Mouse (Mus musculus) hindbrain, postnatal 0 days (tissue): ENCODE measurements around the gene Gfpt2. TPM values are rescaled to one million over a fixed set of nuclear protein-coding genes. Genes with fewer than 3 reads are reported as not detected.

Experiments used
- ATAC-seq: fragments of 200-750 bp; cut with Nextera tagmentation; 2 replicates; pipeline ENCODE4 v1.8.0; 2017; ENCODE audit warnings: mild to moderate bottlenecking, moderate TSS enrichment, moderate library complexity
- DNase-seq: peaks from one replicate; pipeline ENCODE4 v3.0.0-alpha.2; 2015; ENCODE audit warnings: low spot score
- H3K27ac ChIP-seq: fragments of 300-500 bp; sonication (generic); 2 replicates; pipeline ENCODE4 v1.5.1; 2014; ENCODE audit warnings: mild to moderate bottlenecking
- H3K27me3 ChIP-seq: fragments of 300-500 bp; sonication (generic); 2 replicates; pipeline ENCODE4 v1.6.1; 2014; ENCODE audit warnings: low read length, mixed read lengths; ENCODE audit not compliant: insufficient read depth
- H3K36me3 ChIP-seq: fragments of 300-500 bp; sonication (generic); 2 replicates; pipeline ENCODE4 v1.6.1; 2014; ENCODE audit warnings: low read length, mixed read lengths; ENCODE audit not compliant: insufficient read depth
- H3K4me1 ChIP-seq: fragments of 300-500 bp; sonication (generic); 2 replicates; pipeline ENCODE4 v1.6.1; 2014; ENCODE audit warnings: antibody characterized with exemption, low read length, mixed read lengths; ENCODE audit not compliant: insufficient read depth
- H3K4me2 ChIP-seq: fragments of 300-500 bp; sonication (generic); 2 replicates; pipeline ENCODE4 v1.6.1; 2014; ENCODE audit warnings: low read depth, mild to moderate bottlenecking, low read length, moderate library complexity, mixed read lengths
- H3K4me3 ChIP-seq: fragments of 300-500 bp; sonication (generic); 2 replicates; pipeline ENCODE4 v1.5.1; 2014; ENCODE audit warnings: low read length
- H3K9ac ChIP-seq: fragments of 300-500 bp; sonication (generic); replicated peaks from 2 replicates; pipeline ENCODE4 v1.6.1; 2014; ENCODE audit warnings: mild to moderate bottlenecking, low read length, moderate library complexity, mixed read lengths
- H3K9me3 ChIP-seq: fragments of 300-500 bp; sonication (generic); 2 replicates; pipeline ENCODE4 v1.6.1; 2016; ENCODE audit warnings: low read length, mixed read lengths
- CTCF ChIP-seq: IDR thresholded peaks from 2 replicates; pipeline ENCODE4 v1.5.1; 2016; ENCODE audit warnings: antibody characterized with exemption, control low read depth, low read depth
- WGBS: fragments of 180-500 bp; shearing (Covaris S2); extraction: QIAGEN DNeasy Blood & Tissue Kit; methylation state at CpG from one replicate; pipeline ENCODE4 v1.1.7; 2014; 5-methylcytosine and 5-hydroxymethylcytosine counted together
- polyA plus RNA-seq: library from polyadenylated mRNA; unstranded; fragments of >200 nt; fragmentation: Nextera tagmentation; extraction: Ambion mirVana; gene quantifications from 2 replicates; pipeline ENCODE4 v1.2.1, GENCODE M21; 2015
- total RNA-seq: library from RNA; depleted of rRNA; stranded (reverse); fragments of >200 nt; gene quantifications from 2 replicates; pipeline ENCODE4 v1.2.3, GENCODE M21; 2014

Gfpt2 gene
- total and polyA plus RNA-seq, 2 experiments from 2014 or later: 2.5 to 5.0 TPM

DNA sequence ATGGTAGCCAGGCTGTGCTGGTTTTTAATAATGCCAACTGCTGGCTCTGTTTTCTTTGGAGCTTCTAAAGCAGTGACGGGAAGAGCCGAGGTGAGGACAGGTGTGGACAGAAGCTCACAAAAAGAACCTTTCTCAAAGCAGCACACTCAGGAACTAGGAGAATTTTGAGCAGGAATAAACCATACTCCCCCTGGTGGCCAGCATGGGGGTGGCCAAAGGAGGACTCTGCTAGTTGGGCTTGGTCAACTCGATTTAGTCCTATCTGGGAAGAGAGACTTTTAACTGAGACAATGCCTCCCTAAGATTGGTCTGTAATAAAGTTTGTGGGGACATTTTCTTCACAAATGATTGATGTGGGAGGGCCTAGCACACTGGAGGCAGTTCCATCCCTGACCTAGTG lies 51.0 kb downstream of the Gfpt2 start:
- TF ChIP-seq CTCF: peak; percentile 79
- DNase-seq: peak; percentile 72
- no peak overlapping the region for H3K9ac ChIP-seq
- H3K4me2 ChIP-seq: no peak overlapping the region; the same call in 1 of the 2 replicates
- H3K27ac ChIP-seq: no peak overlapping the region
- H3K27me3 ChIP-seq: no peaks in the 10 kb centered on the region
- no peak for ATAC-seq
- peaks cover 22% of the 10 kb centered on the region for H3K4me1 ChIP-seq
- WGBS: 53% methylated on average over 3 of the region's 3 CpGs
- no peaks in the 10 kb centered on the region for H3K9me3 ChIP-seq
- H3K36me3 ChIP-seq: no peaks in the 10 kb centered on the region
- no peak overlapping the region for H3K4me3 ChIP-seq

- Histone ChIP-seq H3K27ac (peak overlapping the region; percentile 85), H3K4me3 (peak overlapping the region; percentile 87), H3K27me3 (no peaks in the 10 kb centered on the region), H3K9me3 (no peaks in the 10 kb centered on the region), H3K9ac (peak overlapping the region; percentile 94), H3K4me2 (peak overlapping the region; percentile 80), H3K36me3 (no peaks in the 10 kb centered on the region), H3K4me1 (peaks cover 22% of the 10 kb centered on the region)
- WGBS: 35% methylated on average over 11 of the region's 11 CpGs
- DNase-seq (peak; percentile 4), ATAC-seq (no peak)
- TF ChIP-seq CTCF: no peak
Observed at GRCm38 (mm10) chr11:49845958-49846357, 52.0 kb downstream of the Gfpt2 start.

- Histone ChIP-seq H3K27me3 (no peaks in the 10 kb centered on the region), H3K9ac (peak within 1 kb of the TSS; percentile 94), H3K4me3 (peak within 1 kb of the TSS; percentile 87), H3K4me1 (peaks cover 22% of the 10 kb centered on the region), H3K27ac (peak within 1 kb of the TSS; percentile 85), H3K9me3 (no peaks in the 10 kb centered on the region), H3K4me2 (peak within 1 kb of the TSS; percentile 80), H3K36me3 (no peaks in the 10 kb centered on the region)
- peak; percentile 99 for ATAC-seq
- DNase-seq: peak; percentile 98
- 2% methylated on average over 50 of the region's 68 CpGs for WGBS
- TF ChIP-seq CTCF: peak; percentile 88
Observed at GRCm38 (mm10) chr11:49846401-49847070, 52.6 kb downstream of the Gfpt2 start, which contains the start of gene Mapk9. Gene Mapk9, plus strand, starts transcription at chr11:49846751.

DNA sequence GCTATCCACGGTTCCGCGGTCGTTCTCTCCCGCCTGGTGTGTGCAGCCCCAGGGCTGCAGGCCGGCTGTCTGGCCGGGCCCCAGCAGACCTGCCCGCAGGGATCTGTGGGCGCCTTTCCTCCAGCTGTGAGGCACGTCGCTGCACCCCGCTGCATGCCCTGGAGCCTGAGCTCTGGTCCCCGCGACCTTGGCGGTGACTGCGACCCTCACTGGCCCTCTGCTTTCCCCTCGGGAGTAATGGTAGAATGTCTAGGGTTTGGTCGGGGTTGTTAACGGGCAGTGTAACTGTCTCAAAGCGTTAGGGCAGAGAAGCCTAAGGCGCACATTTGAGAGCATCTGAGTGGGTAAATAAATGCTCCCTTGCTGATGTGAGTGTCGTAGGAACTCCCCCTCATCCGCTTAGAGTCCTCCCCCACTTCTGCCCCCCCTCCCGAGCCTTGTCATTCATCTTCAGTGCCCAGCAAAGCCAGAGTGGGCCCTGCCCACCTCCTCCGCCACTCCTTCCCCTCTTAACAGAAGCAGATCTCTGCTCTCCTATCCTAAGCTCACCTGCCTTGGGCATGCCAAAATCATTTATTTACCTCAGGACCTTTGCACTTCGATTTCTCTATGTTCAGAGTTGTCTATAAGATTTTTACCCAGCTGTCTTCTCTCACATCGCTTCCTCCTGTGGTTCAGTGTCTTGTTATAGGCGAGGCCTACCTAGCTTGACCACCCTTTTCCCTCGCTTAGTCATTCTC lies 53.3 kb downstream of the Gfpt2 start:
- ATAC-seq (peak; percentile 2; the same call in 1 of the 2 replicates), DNase-seq (peak; percentile 64)
- peak overlapping the region; percentile 94 for H3K9ac ChIP-seq
- peak overlapping the region; percentile 85 for H3K27ac ChIP-seq
- no peaks in the 10 kb centered on the region for H3K27me3 ChIP-seq
- TF ChIP-seq CTCF: no peak
- peaks cover 22% of the 10 kb centered on the region for H3K4me1 ChIP-seq
- H3K9me3 ChIP-seq: no peaks in the 10 kb centered on the region
- WGBS: 7% methylated on average over 28 of the region's 29 CpGs
- peak overlapping the region; percentile 87 for H3K4me3 ChIP-seq
- H3K36me3 ChIP-seq: no peaks in the 10 kb centered on the region
- H3K4me2 ChIP-seq: peak overlapping the region; percentile 80

GRCm38 (mm10) chr11:49847811-49848078 lies 53.8 kb downstream of the Gfpt2 start:
- Histone ChIP-seq H3K4me1 (peaks cover 22% of the 10 kb centered on the region), H3K9ac (peak overlapping the region; percentile 94), H3K27ac (0 out of 2 replicates have a peak overlapping the region, but pooled peaks have one; percentile 85), H3K4me3 (peak overlapping the region; percentile 87), H3K4me2 (peak overlapping the region; percentile 80), H3K9me3 (no peaks in the 10 kb centered on the region), H3K27me3 (no peaks in the 10 kb centered on the region), H3K36me3 (no peaks in the 10 kb centered on the region)
- WGBS: 70% methylated on average over 2 of the region's 2 CpGs
- ATAC-seq (no peak), DNase-seq (no peak)
- no peak for TF ChIP-seq CTCF

GRCm38 (mm10) chr11:49848080-49848815 lies 54.3 kb downstream of the Gfpt2 start:
- no peaks in the 10 kb centered on the region for H3K36me3 ChIP-seq
- no peaks in the 10 kb centered on the region for H3K9me3 ChIP-seq
- DNase-seq: peak; percentile 15
- H3K27ac ChIP-seq: no peak overlapping the region
- no peak for ATAC-seq
- no peak for TF ChIP-seq CTCF
- no peaks in the 10 kb centered on the region for H3K27me3 ChIP-seq
- WGBS: 42% methylated on average over 4 of the region's 4 CpGs
- peak overlapping the region; percentile 87 for H3K4me3 ChIP-seq
- peaks cover 22% of the 10 kb centered on the region for H3K4me1 ChIP-seq
- no peak overlapping the region for H3K9ac ChIP-seq
- H3K4me2 ChIP-seq: peak overlapping the region; percentile 80
